Mouse (Mus musculus) hindbrain, embryonic 15.5 days (tissue): ENCODE data around the gene Lrrc49. TPM values are rescaled to one million over a fixed set of nuclear protein-coding genes. Genes with fewer than 3 reads are reported as not detected.

Source experiments
- ATAC-seq: fragments of 200-750 bp; cut with Nextera tagmentation; 2 replicates; pipeline ENCODE4 v1.8.0; 2017; ENCODE audit warnings: low read depth, moderate number of reproducible peaks, moderate TSS enrichment; ENCODE audit not compliant: low FRiP score
- H3K27ac ChIP-seq: fragments of 300-500 bp; sonication (generic); replicated peaks from 2 replicates; pipeline ENCODE4 v1.5.1; 2015; ENCODE audit warnings: mild to moderate bottlenecking, inconsistent platforms
- H3K27me3 ChIP-seq: fragments of 300-500 bp; sonication (generic); 2 replicates; pipeline ENCODE4 v1.6.1; 2015; ENCODE audit warnings: control low read depth, inconsistent platforms
- H3K36me3 ChIP-seq: fragments of 300-500 bp; sonication (generic); 2 replicates; pipeline ENCODE4 v1.6.1; 2015; ENCODE audit warnings: control low read depth, inconsistent platforms
- H3K4me1 ChIP-seq: fragments of 300-500 bp; sonication (generic); replicated peaks from 2 replicates; pipeline ENCODE4 v1.6.1; 2015; ENCODE audit warnings: control low read depth, inconsistent platforms
- H3K4me2 ChIP-seq: fragments of 300-500 bp; sonication (generic); 2 replicates; pipeline ENCODE4 v1.6.1; 2015; ENCODE audit warnings: moderate library complexity, mild to moderate bottlenecking, inconsistent platforms
- H3K4me3 ChIP-seq: fragments of 300-500 bp; sonication (generic); 2 replicates; pipeline ENCODE4 v1.5.1; 2015; ENCODE audit warnings: mild to moderate bottlenecking, inconsistent platforms
- H3K9ac ChIP-seq: fragments of 300-500 bp; sonication (generic); 2 replicates; pipeline ENCODE4 v1.6.1; 2015; ENCODE audit warnings: inconsistent platforms
- H3K9me3 ChIP-seq: fragments of 300-500 bp; sonication (generic); 2 replicates; pipeline ENCODE4 v1.6.1; 2016; ENCODE audit warnings: control low read depth, inconsistent platforms
- WGBS: fragments of 180-500 bp; shearing (Covaris S2); methylation state at CpG from one replicate; pipeline ENCODE4 v1.1.7; 2015; 5-methylcytosine and 5-hydroxymethylcytosine counted together
- polyA plus RNA-seq: library from polyadenylated mRNA; unstranded; fragments of >200 nt; fragmentation: Nextera tagmentation; extraction: Ambion mirVana; gene quantifications from 2 replicates; pipeline ENCODE4 v1.2.1, GENCODE M21; 2015

The Lrrc49 gene
- polyA plus RNA-seq, 1 experiment from 2014 or later: 71.4 TPM

GRCm38 (mm10) chr9:60527051-60527450 lies 160.9 kb downstream of the Lrrc49 start:
- no peaks in the 10 kb centered on the region for H3K36me3 ChIP-seq
- no peak overlapping the region for H3K4me3 ChIP-seq
- ATAC-seq: no peak
- no peak overlapping the region for H3K4me2 ChIP-seq
- no peak overlapping the region for H3K27ac ChIP-seq
- no peak overlapping the region for H3K9ac ChIP-seq
- 71% methylated on average over 5 of the region's 5 CpGs for WGBS
- H3K27me3 ChIP-seq: peaks cover 12% of the 10 kb centered on the region
- no peaks in the 10 kb centered on the region for H3K9me3 ChIP-seq
- peaks cover 3% of the 10 kb centered on the region for H3K4me1 ChIP-seq

- H3K36me3 ChIP-seq: no peaks in the 10 kb centered on the region
- H3K27ac ChIP-seq: no peak overlapping the region
- no peak for ATAC-seq
- H3K4me3 ChIP-seq: no peak overlapping the region
- H3K9ac ChIP-seq: no peak overlapping the region
- peaks cover 11% of the 10 kb centered on the region for H3K4me1 ChIP-seq
- H3K9me3 ChIP-seq: no peaks in the 10 kb centered on the region
- WGBS: 76% methylated on average over 5 of the region's 5 CpGs
- H3K27me3 ChIP-seq: peaks cover 19% of the 10 kb centered on the region
- no peak overlapping the region for H3K4me2 ChIP-seq
These were observed 161.8 kb downstream of the Lrrc49 start for GRCm38 (mm10) chr9:60526195-60526594.

- Histone ChIP-seq H3K9me3 (no peaks in the 10 kb centered on the region), H3K27me3 (peaks cover 24% of the 10 kb centered on the region), H3K4me2 (peak within 1 kb of the TSS; percentile 84), H3K36me3 (no peaks in the 10 kb centered on the region), H3K9ac (peak within 1 kb of the TSS; percentile 36), H3K4me3 (peak within 1 kb of the TSS; percentile 50), H3K27ac (no peak within 1 kb of the TSS), H3K4me1 (peaks cover 49% of the 10 kb centered on the region)
- WGBS: under 1% methylated on average over 32 of the region's 51 CpGs
- ATAC-seq: peak; percentile 32; the same call in 1 of the 2 replicates
These were observed 166.1 kb downstream of the Lrrc49 start, which contains the start of gene Thsd4 for GRCm38 (mm10) chr9:60521806-60522264. Gene Thsd4 (minus strand): TSS chr9:60522046.

- H3K27ac ChIP-seq: no peak overlapping the region
- H3K9me3 ChIP-seq: no peaks in the 10 kb centered on the region
- WGBS: 32% methylated on average over 5 of the region's 5 CpGs
- H3K36me3 ChIP-seq: no peaks in the 10 kb centered on the region
- peak overlapping the region; percentile 50 for H3K4me3 ChIP-seq
- no peak for ATAC-seq
- peaks cover 24% of the 10 kb centered on the region for H3K27me3 ChIP-seq
- H3K9ac ChIP-seq: no peak overlapping the region
- peak overlapping the region; percentile 84 for H3K4me2 ChIP-seq
- H3K4me1 ChIP-seq: peaks cover 49% of the 10 kb centered on the region
These were observed 166.8 kb downstream of the Lrrc49 start for GRCm38 (mm10) chr9:60521143-60521542.

GRCm38 (mm10) chr9:60519601-60520000 lies 168.4 kb downstream of the Lrrc49 start:
- Histone ChIP-seq H3K27ac (no peak overlapping the region), H3K36me3 (no peaks in the 10 kb centered on the region), H3K27me3 (peaks cover 26% of the 10 kb centered on the region), H3K4me1 (peaks cover 49% of the 10 kb centered on the region), H3K9ac (no peak overlapping the region), H3K9me3 (no peaks in the 10 kb centered on the region), H3K4me3 (no peak overlapping the region), H3K4me2 (no peak overlapping the region)
- 11% methylated on average over 3 of the region's 3 CpGs for WGBS
- ATAC-seq: no peak

Other genes with a start within 250 kb of the Lrrc49 start
- gene Thsd4, start 166.1 kb downstream of the Lrrc49 start, polyA plus RNA-seq: 5.2 and 5.8 TPM in 2 replicates
- 21.2 and 24.7 TPM in 2 replicates for gene Larp6, start 24.8 kb upstream of the Lrrc49 start, polyA plus RNA-seq
- 18.4 and 18.5 TPM in 2 replicates for gene Uaca, start 106.4 kb upstream of the Lrrc49 start, polyA plus RNA-seq